Mouse (Mus musculus) kidney, embryonic 14.5 days (tissue): ENCODE measurements around the gene Nup98. TPM values are rescaled to one million over a fixed set of nuclear protein-coding genes. Genes with fewer than 3 reads are reported as not detected.

Source experiments
- ATAC-seq: fragments of 200-750 bp; cut with Nextera tagmentation; 2 replicates; pipeline ENCODE4 v1.8.0; 2017; ENCODE audit warnings: moderate number of reproducible peaks, mild to moderate bottlenecking, moderate TSS enrichment, moderate library complexity; ENCODE audit not compliant: low FRiP score, low TSS enrichment
- H3K27ac ChIP-seq: fragments of 300-500 bp; sonication (generic); 2 replicates; pipeline ENCODE4 v1.5.1; 2014; ENCODE audit warnings: low read depth, mild to moderate bottlenecking, low read length, moderate library complexity, mixed read lengths
- H3K27me3 ChIP-seq: fragments of 300-500 bp; sonication (generic); 2 replicates; pipeline ENCODE4 v1.6.1; 2014; ENCODE audit warnings: mild to moderate bottlenecking, low read length; ENCODE audit not compliant: control insufficient read depth, insufficient read depth
- H3K36me3 ChIP-seq: fragments of 300-500 bp; sonication (generic); 2 replicates; pipeline ENCODE4 v1.6.1; 2014; ENCODE audit warnings: low read length, mixed read lengths; ENCODE audit not compliant: control insufficient read depth, insufficient read depth
- H3K4me1 ChIP-seq: fragments of 300-500 bp; sonication (generic); 2 replicates; pipeline ENCODE4 v1.6.1; 2014; ENCODE audit warnings: low read length, mixed read lengths; ENCODE audit not compliant: control insufficient read depth, insufficient read depth
- H3K4me2 ChIP-seq: fragments of 300-500 bp; sonication (generic); replicated peaks from 2 replicates; pipeline ENCODE4 v1.6.1; 2014; ENCODE audit warnings: low read depth, mild to moderate bottlenecking, low read length
- H3K4me3 ChIP-seq: fragments of 300-500 bp; sonication (generic); 2 replicates; pipeline ENCODE4 v1.5.1; 2014; ENCODE audit warnings: mild to moderate bottlenecking, low read length
- H3K9ac ChIP-seq: fragments of 300-500 bp; sonication (generic); 2 replicates; pipeline ENCODE4 v1.6.1; 2014; ENCODE audit warnings: low read depth, mild to moderate bottlenecking, low read length, moderate library complexity
- H3K9me3 ChIP-seq: fragments of 300-500 bp; sonication (generic); 2 replicates; pipeline ENCODE4 v1.6.1; 2016; ENCODE audit warnings: low read length; ENCODE audit not compliant: control insufficient read depth
- WGBS: fragments of 180-500 bp; shearing (Covaris S2); extraction: QIAGEN DNeasy Blood & Tissue Kit; methylation state at CpG from one replicate; pipeline ENCODE4 v1.1.7; 2014; 5-methylcytosine and 5-hydroxymethylcytosine counted together
- polyA plus RNA-seq: library from polyadenylated mRNA; unstranded; fragments of >200 nt; fragmentation: Nextera tagmentation; extraction: Ambion mirVana; gene quantifications from 2 replicates; pipeline ENCODE4 v1.2.1, GENCODE M21; 2014

Gene Nup98
- polyA plus RNA-seq, 1 experiment from 2014 or later = 55.4 TPM

GRCm38 (mm10) chr7:102200576-102200975 lies 9.4 kb downstream of the Nup98 start:
- 85% methylated on average over 3 of the region's 3 CpGs for WGBS
- H3K27ac ChIP-seq = no peak overlapping the region
- no peaks in the 10 kb centered on the region for H3K27me3 ChIP-seq
- H3K36me3 ChIP-seq = no peaks in the 10 kb centered on the region; the same call in 1 of the 2 replicates
- no peak overlapping the region for H3K9ac ChIP-seq
- no peak overlapping the region for H3K4me3 ChIP-seq
- H3K9me3 ChIP-seq = no peaks in the 10 kb centered on the region
- ATAC-seq = no peak
- H3K4me1 ChIP-seq = no peaks in the 10 kb centered on the region
- H3K4me2 ChIP-seq = no peak overlapping the region

GRCm38 (mm10) chr7:102192356-102192755 lies 17.6 kb downstream of the Nup98 start:
- no peak for ATAC-seq
- Histone ChIP-seq H3K27me3 (no peaks in the 10 kb centered on the region), H3K4me3 (no peak overlapping the region), H3K9me3 (no peaks in the 10 kb centered on the region), H3K36me3 (peaks cover 66% of the 10 kb centered on the region), H3K4me2 (no peak overlapping the region), H3K27ac (no peak overlapping the region), H3K4me1 (no peaks in the 10 kb centered on the region), H3K9ac (no peak overlapping the region)
- WGBS = 94% methylated on average over 1 of the region's 1 CpGs

GRCm38 (mm10) chr7:102183849-102184248 lies 26.1 kb downstream of the Nup98 start:
- no peak overlapping the region for H3K4me3 ChIP-seq
- H3K9me3 ChIP-seq = no peaks in the 10 kb centered on the region
- no peak overlapping the region for H3K27ac ChIP-seq
- H3K9ac ChIP-seq = no peak overlapping the region
- H3K4me2 ChIP-seq = no peak overlapping the region
- ATAC-seq = no peak
- WGBS = 92% methylated on average over 3 of the region's 3 CpGs
- H3K36me3 ChIP-seq = peaks cover 75% of the 10 kb centered on the region
- H3K4me1 ChIP-seq = no peaks in the 10 kb centered on the region
- H3K27me3 ChIP-seq = no peaks in the 10 kb centered on the region

- H3K36me3 ChIP-seq = peaks cover 44% of the 10 kb centered on the region
- H3K27ac ChIP-seq = no peak overlapping the region
- ATAC-seq = no peak
Measured at GRCm38 (mm10) chr7:102170300-102170699, 39.7 kb downstream of the Nup98 start.

DNA sequence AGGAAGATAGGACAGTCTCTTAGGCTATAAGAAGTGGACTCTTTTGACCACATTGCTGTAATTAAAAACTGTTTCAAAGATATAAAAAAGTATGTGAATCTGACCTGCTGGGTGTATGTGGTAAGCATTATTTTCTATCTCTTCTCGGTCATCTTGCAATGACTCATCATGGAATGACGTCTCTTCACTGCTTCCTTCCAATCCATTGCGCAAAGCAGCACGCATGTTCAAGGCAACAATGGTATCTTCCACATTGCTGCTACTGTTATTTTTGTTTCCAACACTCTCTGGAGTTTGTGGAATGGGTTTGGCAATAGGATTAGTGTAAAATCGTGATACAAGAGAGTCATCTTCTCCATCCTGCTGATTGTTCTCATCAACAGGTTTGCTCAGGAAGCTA lies 56.3 kb downstream of the Nup98 start:
- Histone ChIP-seq H3K4me1 (no peaks in the 10 kb centered on the region), H3K9ac (no peak overlapping the region), H3K4me2 (no peak overlapping the region), H3K36me3 (peaks cover 75% of the 10 kb centered on the region), H3K27me3 (no peaks in the 10 kb centered on the region), H3K9me3 (no peaks in the 10 kb centered on the region), H3K4me3 (no peak overlapping the region), H3K27ac (no peak overlapping the region)
- 93% methylated on average over 5 of the region's 5 CpGs for WGBS
- no peak for ATAC-seq

More at GRCm38 (mm10) chr7:102170300-102170699, 39.7 kb downstream of the Nup98 start:
- H3K9me3 ChIP-seq = no peaks in the 10 kb centered on the region
- no peaks in the 10 kb centered on the region for H3K4me1 ChIP-seq
- no peak overlapping the region for H3K4me2 ChIP-seq
- H3K27me3 ChIP-seq = no peaks in the 10 kb centered on the region
- no peak overlapping the region for H3K9ac ChIP-seq
- no peak overlapping the region for H3K4me3 ChIP-seq

- no peak overlapping the region for H3K4me3 ChIP-seq
- no peak overlapping the region for H3K4me2 ChIP-seq
- 96% methylated on average over 5 of the region's 5 CpGs for WGBS
- no peak for ATAC-seq
- H3K36me3 ChIP-seq = peaks cover 83% of the 10 kb centered on the region
- no peaks in the 10 kb centered on the region for H3K27me3 ChIP-seq
- H3K27ac ChIP-seq = no peak overlapping the region
- no peaks in the 10 kb centered on the region for H3K4me1 ChIP-seq
- no peak overlapping the region for H3K9ac ChIP-seq
- H3K9me3 ChIP-seq = no peaks in the 10 kb centered on the region
Measured at GRCm38 (mm10) chr7:102137898-102138297, 72.1 kb downstream of the Nup98 start.

DNA sequence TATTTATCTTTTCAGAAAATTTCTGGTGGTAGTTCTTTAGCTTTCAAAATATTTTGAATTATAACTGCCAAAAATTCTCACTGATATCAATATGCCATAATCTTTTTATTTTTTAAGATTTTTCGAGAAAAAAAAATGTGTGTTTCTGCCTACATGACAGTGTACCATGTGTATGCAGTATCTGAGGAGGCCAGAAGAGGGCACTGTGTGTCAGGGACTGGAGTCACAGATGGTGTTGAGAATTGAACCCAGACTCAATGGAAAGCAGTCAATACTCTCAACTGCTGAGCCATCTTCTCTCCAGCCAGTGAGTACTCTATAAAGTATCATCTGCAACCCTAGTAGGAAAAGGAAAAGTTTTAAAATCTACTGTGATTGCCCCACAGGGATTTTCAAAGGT lies 72.5 kb downstream of the Nup98 start:
- peaks cover 87% of the 10 kb centered on the region for H3K36me3 ChIP-seq
- H3K9me3 ChIP-seq = no peaks in the 10 kb centered on the region
- no peak overlapping the region for H3K9ac ChIP-seq
- WGBS = 84% methylated on average over 1 of the region's 1 CpGs
- no peaks in the 10 kb centered on the region for H3K4me1 ChIP-seq
- H3K27me3 ChIP-seq = no peaks in the 10 kb centered on the region
- H3K4me2 ChIP-seq = no peak overlapping the region
- no peak overlapping the region for H3K4me3 ChIP-seq
- no peak for ATAC-seq
- no peak overlapping the region for H3K27ac ChIP-seq

- H3K4me1 ChIP-seq = no peaks in the 10 kb centered on the region
- no peak overlapping the region for H3K9ac ChIP-seq
- no peak for ATAC-seq
- H3K9me3 ChIP-seq = no peaks in the 10 kb centered on the region
- H3K27ac ChIP-seq = no peak overlapping the region
- WGBS = 91% methylated on average over 4 of the region's 4 CpGs
- H3K36me3 ChIP-seq = peaks cover 87% of the 10 kb centered on the region
- H3K4me2 ChIP-seq = no peak overlapping the region
- no peaks in the 10 kb centered on the region for H3K27me3 ChIP-seq
- H3K4me3 ChIP-seq = no peak overlapping the region
Measured at GRCm38 (mm10) chr7:102132395-102132794, 77.6 kb downstream of the Nup98 start.

GRCm38 (mm10) chr7:102120326-102120725 lies 89.7 kb downstream of the Nup98 start:
- no peak overlapping the region for H3K4me3 ChIP-seq
- H3K9me3 ChIP-seq = no peaks in the 10 kb centered on the region
- H3K4me1 ChIP-seq = no peaks in the 10 kb centered on the region
- H3K27me3 ChIP-seq = no peaks in the 10 kb centered on the region
- no peak overlapping the region for H3K4me2 ChIP-seq
- WGBS = 94% methylated on average over 10 of the region's 10 CpGs
- H3K27ac ChIP-seq = no peak overlapping the region
- H3K9ac ChIP-seq = no peak overlapping the region
- peaks cover 71% of the 10 kb centered on the region for H3K36me3 ChIP-seq
- no peak for ATAC-seq

DNA sequence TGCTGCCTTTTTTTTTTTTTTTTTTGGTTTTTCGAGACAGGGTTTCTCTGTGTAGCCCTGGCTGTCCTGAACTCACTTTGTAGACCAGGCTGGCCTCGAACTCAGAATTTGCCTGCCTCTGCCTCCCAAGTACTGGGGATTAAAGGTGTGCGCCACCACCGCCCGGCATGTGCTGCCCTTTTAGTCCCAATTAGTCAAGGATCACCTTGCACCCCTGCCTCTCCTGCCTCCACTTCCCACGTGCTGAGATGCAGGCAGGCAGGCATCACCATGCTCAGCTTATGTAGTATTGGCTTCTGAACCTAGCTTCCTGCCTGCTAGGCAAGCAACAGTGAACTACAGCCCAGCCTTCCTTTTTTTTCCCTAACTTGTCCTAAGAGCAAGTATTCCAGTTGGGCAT lies 92.6 kb downstream of the Nup98 start:
- Histone ChIP-seq H3K36me3 (peaks cover 42% of the 10 kb centered on the region), H3K4me1 (no peaks in the 10 kb centered on the region), H3K4me3 (no peak overlapping the region), H3K27ac (no peak overlapping the region), H3K27me3 (no peaks in the 10 kb centered on the region), H3K4me2 (no peak overlapping the region), H3K9ac (no peak overlapping the region), H3K9me3 (no peaks in the 10 kb centered on the region)
- WGBS = 77% methylated on average over 6 of the region's 6 CpGs
- no peak for ATAC-seq
